Mouse (Mus musculus): ENCODE results near the gene Dmkn.

GRCm38 (mm10) chr7:30761769-30762352 is 1.7 kb upstream of the Dmkn start:
- TF ChIP-seq CTCF (IDR thresholded peaks at IDR 0.05; ENCODE audit: borderline replicate concordance, insufficient read depth, low read length) = no peak
- no peak for TF ChIP-seq POLR2A (IDR thresholded peaks at IDR 0.05; ENCODE audit: low read depth, low read length)

Measured in embryonic fibroblast, embryonic 13.5 days (primary cell).